Mouse (Mus musculus): ENCODE data around the gene Dtymk. TPM values are rescaled to one million over a fixed set of nuclear protein-coding genes. Genes with fewer than 3 reads are reported as not detected.
A peak's percentile ranks its signal among the peaks of the same experiment; 100 is the strongest.

The Dtymk gene
- polyA plus RNA-seq, 1 experiment, result 44.0 TPM

DNA sequence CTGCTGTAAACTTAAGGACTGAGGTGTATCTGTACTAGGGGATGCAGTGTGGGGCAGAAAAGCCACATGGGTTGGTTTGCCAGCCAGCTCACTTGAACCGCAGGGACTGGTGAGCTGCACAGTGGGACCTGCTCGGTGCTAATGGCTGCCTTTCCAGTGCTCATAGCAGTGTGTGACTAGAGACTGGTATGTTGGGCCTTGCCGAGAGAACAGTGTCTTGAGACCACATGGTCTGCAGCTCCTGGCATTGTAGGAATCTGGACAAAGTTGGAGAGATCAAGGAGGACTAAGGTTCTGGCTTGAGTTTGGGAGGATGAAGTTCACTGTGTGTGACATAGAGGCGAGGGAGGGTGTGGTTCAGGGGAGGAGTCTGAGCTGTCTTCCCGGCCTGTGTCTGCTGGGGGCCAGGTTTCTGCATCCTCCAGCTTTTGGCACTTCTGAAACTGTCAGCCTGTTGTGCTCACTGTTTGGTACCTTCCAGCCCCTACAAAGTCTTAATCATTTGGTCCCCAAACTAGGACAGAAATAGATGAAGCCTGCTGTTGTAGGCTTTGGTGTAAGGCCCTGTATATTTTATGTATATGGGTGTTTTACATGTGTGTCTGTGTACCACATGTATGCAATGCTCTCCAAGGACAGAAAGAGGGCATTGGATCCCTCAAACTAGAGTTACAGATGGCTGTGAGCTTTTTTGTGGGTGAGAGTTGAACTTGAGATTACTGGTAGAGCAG lies 3.7 kb upstream of the Dtymk start:
- no peak for TF ChIP-seq CTCF (IDR thresholded peaks at IDR 0.05; ENCODE audit: extremely low read depth, insufficient read depth, insufficient read length, insufficient replicate concordance)
- no peak for TF ChIP-seq POLR2A (IDR thresholded peaks at IDR 0.05; ENCODE audit: low read depth, low read length)
- no peak for DNase-seq (ENCODE audit: low read depth in 1 of 2, low spot score in 2 of 2)

DNA sequence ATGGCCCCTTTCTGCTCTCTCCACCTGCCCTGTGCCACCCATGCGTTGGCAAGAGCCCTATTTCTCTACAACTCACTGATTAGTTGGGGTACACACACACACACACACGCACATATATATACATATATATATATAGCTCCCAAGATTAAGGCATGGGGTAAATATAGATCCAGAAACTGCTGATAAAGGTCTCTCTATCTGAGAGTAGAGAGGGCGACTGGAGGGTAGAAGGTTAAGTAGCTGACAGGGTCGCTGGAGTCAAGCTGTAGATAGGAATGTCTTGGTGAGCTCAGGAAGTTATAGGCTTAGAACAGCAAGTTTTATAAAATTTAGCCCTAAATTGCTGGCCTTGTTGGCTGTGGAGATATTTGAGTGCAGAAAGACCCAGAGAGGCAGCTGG lies 3.1 kb upstream of the Dtymk start:
- H3K4me1 ChIP-seq (ENCODE audit: control insufficient read depth, insufficient read depth, insufficient read length), result peaks cover 10% of the 10 kb centered on the region
- no peaks in the 10 kb centered on the region for H3K27me3 ChIP-seq (ENCODE audit: control insufficient read depth, insufficient read depth, low read length)
- no peak overlapping the region for H3K27ac ChIP-seq (ENCODE audit: insufficient read depth, low read length)
- DNase-seq (ENCODE audit: low read depth in 1 of 2, low spot score in 2 of 2), result no peak
- TF ChIP-seq POLR2A (IDR thresholded peaks at IDR 0.05; ENCODE audit: low read depth, low read length) (no peak), CTCF (IDR thresholded peaks at IDR 0.05; ENCODE audit: extremely low read depth, insufficient read depth, insufficient read length, insufficient replicate concordance) (no peak)
- WGBS, result 76% methylated on average over 4 of the region's 4 CpGs
- peaks cover 10% of the 10 kb centered on the region for H3K36me3 ChIP-seq (ENCODE audit: control insufficient read depth, insufficient read depth, low read length)
- H3K4me3 ChIP-seq (ENCODE audit: extremely low read depth, insufficient read depth, insufficient read length), result no peak overlapping the region

More for the DNA sequence above, 3.7 kb upstream of the Dtymk start:
- H3K27me3 ChIP-seq (ENCODE audit: control insufficient read depth, insufficient read depth, low read length), result no peaks in the 10 kb centered on the region
- H3K36me3 ChIP-seq (ENCODE audit: control insufficient read depth, insufficient read depth, low read length), result peaks cover 11% of the 10 kb centered on the region
- H3K4me1 ChIP-seq (ENCODE audit: control insufficient read depth, insufficient read depth, insufficient read length), result peaks cover 10% of the 10 kb centered on the region
- no peak overlapping the region for H3K4me3 ChIP-seq (ENCODE audit: extremely low read depth, insufficient read depth, insufficient read length)
- WGBS, result 67% methylated on average over 5 of the region's 5 CpGs
- H3K27ac ChIP-seq (ENCODE audit: insufficient read depth, low read length), result no peak overlapping the region

DNA sequence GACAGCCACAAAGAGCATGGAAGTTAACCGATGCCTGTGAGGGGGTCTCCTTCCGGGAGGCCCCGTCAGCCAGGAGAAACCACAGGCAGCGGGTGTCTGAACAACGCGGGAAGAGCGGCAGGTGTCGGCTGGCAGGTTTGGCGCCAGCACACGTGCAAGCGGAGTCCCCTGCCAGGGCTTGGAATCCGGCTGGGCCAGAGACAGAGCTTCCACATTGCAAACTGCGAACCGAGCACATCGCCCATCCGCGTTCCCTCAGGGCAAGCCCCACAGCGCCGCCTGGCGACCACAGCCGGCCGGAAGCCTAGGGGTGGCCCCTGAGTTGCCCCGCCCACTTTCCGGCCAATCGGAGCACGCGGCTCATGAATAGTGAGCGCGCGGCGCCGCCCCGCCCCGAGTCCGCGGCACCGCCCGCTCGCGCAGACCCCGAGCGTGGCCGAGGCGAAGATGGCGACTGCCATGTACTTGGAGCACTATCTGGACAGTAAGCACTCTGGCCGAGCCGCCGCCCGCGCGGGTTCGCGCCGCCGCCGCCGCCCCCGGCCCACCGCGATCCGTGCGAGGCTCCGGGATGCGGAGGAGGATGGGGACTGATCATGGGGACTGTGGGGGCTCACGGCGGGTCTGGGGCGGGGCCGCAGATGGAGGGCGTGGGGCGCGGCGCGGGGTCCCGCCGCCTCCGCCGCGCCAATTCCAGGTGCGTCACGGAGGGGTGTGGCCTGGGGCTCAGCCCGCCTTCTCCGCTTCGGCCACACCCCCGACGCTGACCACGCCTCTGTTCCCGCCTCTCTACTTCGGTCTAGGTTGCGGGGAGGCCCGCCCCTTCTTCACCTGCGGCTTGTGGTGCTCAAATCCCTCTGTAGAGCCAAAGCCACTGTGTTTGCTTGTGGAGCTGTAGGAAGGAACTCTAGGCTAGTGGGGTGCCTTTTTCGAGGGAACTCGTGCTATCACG lies 2.1 kb upstream of the Dtymk start, which contains the start of gene Ing5:
Gene Ing5 (plus strand): TSS at position 410 of the 952 bp plus-strand sequence.
- peak; percentile 94 to 100 for DNase-seq (ENCODE audit: low read depth in 1 of 2, low spot score in 2 of 2)
- H3K4me3 ChIP-seq (ENCODE audit: extremely low read depth, insufficient read depth, insufficient read length), result peak within 1 kb of the TSS; percentile 86
- peak; percentile 96 for TF ChIP-seq CTCF (IDR thresholded peaks at IDR 0.05; ENCODE audit: extremely low read depth, insufficient read depth, insufficient read length, insufficient replicate concordance)
- peak; percentile 63 for TF ChIP-seq POLR2A (IDR thresholded peaks at IDR 0.05; ENCODE audit: low read depth, low read length)
- H3K27me3 ChIP-seq (ENCODE audit: control insufficient read depth, insufficient read depth, low read length), result no peaks in the 10 kb centered on the region
- peaks cover 9% of the 10 kb centered on the region for H3K36me3 ChIP-seq (ENCODE audit: control insufficient read depth, insufficient read depth, low read length)
- peak within 1 kb of the TSS; percentile 98 for H3K27ac ChIP-seq (ENCODE audit: insufficient read depth, low read length)
- under 1% methylated on average over 94 of the region's 94 CpGs for WGBS
- H3K4me1 ChIP-seq (ENCODE audit: control insufficient read depth, insufficient read depth, insufficient read length), result peaks cover 10% of the 10 kb centered on the region

DNA sequence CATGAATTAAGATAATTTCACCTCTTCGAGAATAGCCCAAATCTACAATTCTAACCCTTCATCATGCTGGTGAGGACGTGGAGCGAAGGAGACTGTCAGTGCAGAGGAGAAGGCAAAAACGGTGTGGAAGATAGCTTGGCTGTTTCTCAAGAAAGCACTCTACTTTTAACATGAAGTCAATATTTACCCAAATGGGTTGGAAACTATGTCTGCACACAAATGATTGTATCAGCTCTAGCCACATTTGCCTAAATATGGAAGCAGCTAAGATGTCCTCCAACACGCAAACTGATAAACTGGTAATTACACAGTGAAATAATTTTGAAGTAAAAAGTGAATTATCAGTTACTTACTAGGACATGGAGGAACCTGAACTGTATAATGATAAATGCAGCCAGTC lies 1.0 kb upstream of the Dtymk start:
- H3K27ac ChIP-seq (ENCODE audit: insufficient read depth, low read length), result no peak overlapping the region
- DNase-seq (ENCODE audit: low read depth in 1 of 2, low spot score in 2 of 2), result no peak
- TF ChIP-seq POLR2A (IDR thresholded peaks at IDR 0.05; ENCODE audit: low read depth, low read length) (no peak), CTCF (IDR thresholded peaks at IDR 0.05; ENCODE audit: extremely low read depth, insufficient read depth, insufficient read length, insufficient replicate concordance) (no peak)
- peaks cover 10% of the 10 kb centered on the region for H3K4me1 ChIP-seq (ENCODE audit: control insufficient read depth, insufficient read depth, insufficient read length)
- H3K36me3 ChIP-seq (ENCODE audit: control insufficient read depth, insufficient read depth, low read length), result peaks cover 6% of the 10 kb centered on the region
- no peak overlapping the region for H3K4me3 ChIP-seq (ENCODE audit: extremely low read depth, insufficient read depth, insufficient read length)
- H3K27me3 ChIP-seq (ENCODE audit: control insufficient read depth, insufficient read depth, low read length), result no peaks in the 10 kb centered on the region
- WGBS, result 70% methylated on average over 5 of the region's 5 CpGs

DNA sequence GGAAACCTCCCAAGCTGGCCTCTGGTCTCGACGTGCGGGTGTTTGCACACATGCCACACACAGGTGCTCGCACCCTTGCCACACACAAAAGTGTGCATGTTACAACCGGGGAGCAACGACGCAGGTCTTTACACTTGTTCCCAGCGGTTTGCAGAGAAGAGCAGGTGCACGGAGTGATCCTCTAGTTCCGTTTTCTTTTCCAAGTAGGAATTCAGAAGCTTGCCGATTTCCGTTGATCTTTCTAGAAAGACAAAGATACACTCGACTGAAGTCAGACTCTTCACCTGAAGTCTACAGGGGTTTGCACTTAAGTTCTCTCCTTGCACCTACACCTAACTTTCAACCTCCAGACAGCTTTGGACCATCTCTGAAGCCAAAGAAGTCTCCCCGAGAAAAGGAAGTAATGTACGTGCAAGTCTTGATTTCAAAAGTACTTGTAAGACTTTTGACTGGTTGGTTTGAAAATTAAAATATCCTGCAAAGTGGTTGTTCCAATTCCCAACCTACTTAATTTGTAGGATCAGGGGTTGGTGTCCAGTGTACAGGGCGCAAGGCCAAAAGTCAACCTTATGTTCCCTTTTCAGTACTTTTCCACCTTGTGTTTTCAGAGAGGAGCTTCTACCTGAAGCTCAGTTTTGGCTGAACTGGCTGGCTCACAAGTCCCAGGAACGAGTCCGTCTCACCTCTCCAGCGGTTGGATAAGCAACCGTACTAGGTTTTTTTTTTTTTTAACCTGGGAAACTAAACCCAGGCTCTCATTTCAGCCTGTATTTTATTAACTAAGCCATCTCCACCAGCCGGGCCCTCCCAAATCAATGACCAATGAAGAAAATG lies 847 bp downstream of the Dtymk start:
- Histone ChIP-seq H3K27ac (ENCODE audit: insufficient read depth, low read length) (peak overlapping the region; percentile 64; the same call in 1 of the 2 replicates), H3K4me1 (ENCODE audit: control insufficient read depth, insufficient read depth, insufficient read length) (peaks cover 10% of the 10 kb centered on the region), H3K27me3 (ENCODE audit: control insufficient read depth, insufficient read depth, low read length) (no peaks in the 10 kb centered on the region), H3K4me3 (ENCODE audit: extremely low read depth, insufficient read depth, insufficient read length) (peak overlapping the region; percentile 90), H3K36me3 (ENCODE audit: control insufficient read depth, insufficient read depth, low read length) (peaks cover 2% of the 10 kb centered on the region)
- no peak for TF ChIP-seq CTCF (IDR thresholded peaks at IDR 0.05; ENCODE audit: extremely low read depth, insufficient read depth, insufficient read length, insufficient replicate concordance)
- no peak for TF ChIP-seq POLR2A (IDR thresholded peaks at IDR 0.05; ENCODE audit: low read depth, low read length)
- DNase-seq (ENCODE audit: low read depth in 1 of 2, low spot score in 2 of 2), result no peak
- 64% methylated on average over 21 of the region's 21 CpGs for WGBS

DNA sequence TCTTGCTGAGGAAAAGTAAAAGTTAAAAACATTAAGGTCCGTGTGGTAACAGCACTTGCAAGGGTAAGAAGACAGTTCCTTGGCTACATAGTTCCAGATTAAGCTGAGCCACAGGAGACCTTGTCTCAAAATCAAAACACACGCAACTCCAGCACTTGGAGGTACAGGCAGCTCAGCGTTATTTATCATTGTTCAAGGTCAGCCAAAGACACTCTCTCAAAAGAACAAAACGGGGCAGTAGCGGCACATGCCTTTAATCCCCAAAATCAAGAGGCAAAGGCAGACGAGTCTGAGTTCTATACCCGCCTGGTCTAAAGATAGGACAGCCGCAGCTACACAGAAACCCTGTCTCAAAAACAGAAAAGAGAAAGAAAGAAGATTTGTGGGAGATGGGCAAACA lies 5.8 kb downstream of the Dtymk start:
- Histone ChIP-seq H3K27ac (ENCODE audit: insufficient read depth, low read length) (no peak overlapping the region), H3K4me3 (ENCODE audit: extremely low read depth, insufficient read depth, insufficient read length) (no peak overlapping the region), H3K4me1 (ENCODE audit: control insufficient read depth, insufficient read depth, insufficient read length) (no peaks in the 10 kb centered on the region), H3K27me3 (ENCODE audit: control insufficient read depth, insufficient read depth, low read length) (no peaks in the 10 kb centered on the region), H3K36me3 (ENCODE audit: control insufficient read depth, insufficient read depth, low read length) (peaks cover 16% of the 10 kb centered on the region)
- DNase-seq (ENCODE audit: low read depth in 1 of 2, low spot score in 2 of 2), result no peak
- 89% methylated on average over 8 of the region's 8 CpGs for WGBS
- TF ChIP-seq CTCF (IDR thresholded peaks at IDR 0.05; ENCODE audit: extremely low read depth, insufficient read depth, insufficient read length, insufficient replicate concordance), result no peak
- TF ChIP-seq POLR2A (IDR thresholded peaks at IDR 0.05; ENCODE audit: low read depth, low read length), result no peak
